Mouse (Mus musculus) myocyte (in vitro differentiated cells): ENCODE measurements around the gene Arhgap8.

Source experiments
- CEBPB ChIP-seq: IDR thresholded peaks from 2 replicates; pipeline ENCODE4 v1.6.1; 2011; ENCODE audit warnings: mild to moderate bottlenecking, moderate library complexity; ENCODE audit not compliant: poor library complexity, insufficient read depth, severe bottlenecking
- MAX ChIP-seq: IDR thresholded peaks from one replicate; pipeline ENCODE4 v1.6.1; 2011; ENCODE audit warnings: low read depth, mild to moderate bottlenecking, control low read depth
- POLR2A ChIP-seq: IDR thresholded peaks from one replicate; pipeline ENCODE4 v1.6.1; 2011; ENCODE audit warnings: low read depth, mild to moderate bottlenecking, control low read depth, moderate library complexity; ENCODE audit not compliant: insufficient read length
- POLR2AphosphoS2 ChIP-seq: IDR thresholded peaks from one replicate; pipeline ENCODE4 v1.6.1; 2011; ENCODE audit warnings: low read depth, control low read depth; ENCODE audit not compliant: insufficient read length
- REST ChIP-seq: IDR thresholded peaks from one replicate; pipeline ENCODE4 v1.6.1; 2011; ENCODE audit warnings: mild to moderate bottlenecking, control low read depth, moderate library complexity; ENCODE audit not compliant: insufficient read depth, insufficient read length
- TCF12 ChIP-seq: IDR thresholded peaks from one replicate; pipeline ENCODE4 v1.6.1; 2011; ENCODE audit warnings: mild to moderate bottlenecking, control low read depth; ENCODE audit not compliant: poor library complexity, insufficient read depth, severe bottlenecking
- USF1 ChIP-seq: IDR thresholded peaks from one replicate; pipeline ENCODE4 v1.6.1; 2011; ENCODE audit warnings: low read depth, mild to moderate bottlenecking, control low read depth, moderate library complexity

- no peak for TF ChIP-seq POLR2A
- no peak for TF ChIP-seq USF1
- no peak for TF ChIP-seq MAX
- no peak for TF ChIP-seq REST
- no peak for TF ChIP-seq TCF12
- TF ChIP-seq CEBPB: no peak
- no peak for TF ChIP-seq POLR2AphosphoS2
Measured at GRCm38 (mm10) chr15:84812831-84813357, 93.0 kb downstream of the Arhgap8 start.
